Mouse (Mus musculus) heart, adult 2 months (tissue): Measurements from ENCODE around the gene Rtn1. TPM values are rescaled to one million over a fixed set of nuclear protein-coding genes. Genes with fewer than 3 reads are reported as not detected.

Source experiments
- DNase-seq, 2 experiments: peaks; one replicate each; pipeline ENCODE4 v3.0.0; 2021
- H3K27ac ChIP-seq: fragments of 200-600 bp; 2 replicates; pipeline ENCODE4 v1.8.1; 2022
- H3K27me3 ChIP-seq: fragments of 200-500 bp; 2 replicates; pipeline ENCODE4 v1.6.1; 2012; ENCODE audit warnings: mild to moderate bottlenecking, low read length, inconsistent platforms, mixed read lengths; ENCODE audit not compliant: control insufficient read depth, insufficient read depth
- H3K36me3 ChIP-seq: fragments of 200-500 bp; 2 replicates; pipeline ENCODE4 v1.6.1; 2012; ENCODE audit warnings: low read length, inconsistent platforms; ENCODE audit not compliant: control insufficient read depth, insufficient read depth
- H3K4me1 ChIP-seq: fragments of 200-500 bp; 2 replicates; pipeline ENCODE4 v1.6.1; 2011; ENCODE audit warnings: low read length; ENCODE audit not compliant: control insufficient read depth, insufficient read depth
- H3K4me3 ChIP-seq: fragments of 200-600 bp; 2 replicates; pipeline ENCODE4 v1.8.1; 2022
- H3K79me2 ChIP-seq: fragments of 200-500 bp; replicated peaks from 2 replicates; pipeline ENCODE4 v1.6.1; 2012; ENCODE audit warnings: mild to moderate bottlenecking, inconsistent platforms, low read length, moderate library complexity, mixed read lengths; ENCODE audit not compliant: control insufficient read depth, insufficient read depth
- H3K9ac ChIP-seq: fragments of 200-500 bp; 2 replicates; pipeline ENCODE4 v1.6.1; 2012; ENCODE audit warnings: low read depth, mild to moderate bottlenecking, control low read depth, inconsistent platforms, low read length, mixed read lengths
- CTCF ChIP-seq: fragments of 200-600 bp; IDR thresholded peaks from 2 replicates; pipeline ENCODE4 v1.8.1; 2022; ENCODE audit warnings: antibody characterized with exemption, mild to moderate bottlenecking, moderate library complexity
- EP300 ChIP-seq: fragments of 200-500 bp; IDR thresholded peaks from 2 replicates; pipeline ENCODE4 v1.6.1; 2011; ENCODE audit warnings: low read depth, low read length, control low read depth; ENCODE audit not compliant: insufficient read depth
- POLR2A ChIP-seq: fragments of 200-500 bp; IDR thresholded peaks from 2 replicates; pipeline ENCODE4 v1.6.1; 2011; ENCODE audit warnings: mild to moderate bottlenecking, low read depth, low read length, control low read depth; ENCODE audit not compliant: insufficient read depth
- WGBS: fragments of 180-500 bp; shearing (Covaris S2); methylation state at CpG from one replicate; pipeline ENCODE4 v1.1.7; 2018; 5-methylcytosine and 5-hydroxymethylcytosine counted together
- intact Hi-C: fragments of 180-260 bp; cut with DNase I; formaldehyde crosslinking; loops from one replicate; pipeline ENCODE4 v1.15.1; 2025
- polyA plus RNA-seq: library from polyadenylated mRNA; depleted of rRNA; stranded (reverse); fragments of >200 nt; gene quantifications from 2 replicates; pipeline ENCODE4 v1.2.3, GENCODE M21; 2012
- total RNA-seq, 2 experiments: library from RNA; stranded (reverse); gene quantifications; 2 replicates each; pipeline ENCODE4 v1.2.3; 2021

Rtn1 gene
- total and polyA plus RNA-seq, 3 experiments, result 2.9 to 3.8 (median 3.5) TPM

DNA sequence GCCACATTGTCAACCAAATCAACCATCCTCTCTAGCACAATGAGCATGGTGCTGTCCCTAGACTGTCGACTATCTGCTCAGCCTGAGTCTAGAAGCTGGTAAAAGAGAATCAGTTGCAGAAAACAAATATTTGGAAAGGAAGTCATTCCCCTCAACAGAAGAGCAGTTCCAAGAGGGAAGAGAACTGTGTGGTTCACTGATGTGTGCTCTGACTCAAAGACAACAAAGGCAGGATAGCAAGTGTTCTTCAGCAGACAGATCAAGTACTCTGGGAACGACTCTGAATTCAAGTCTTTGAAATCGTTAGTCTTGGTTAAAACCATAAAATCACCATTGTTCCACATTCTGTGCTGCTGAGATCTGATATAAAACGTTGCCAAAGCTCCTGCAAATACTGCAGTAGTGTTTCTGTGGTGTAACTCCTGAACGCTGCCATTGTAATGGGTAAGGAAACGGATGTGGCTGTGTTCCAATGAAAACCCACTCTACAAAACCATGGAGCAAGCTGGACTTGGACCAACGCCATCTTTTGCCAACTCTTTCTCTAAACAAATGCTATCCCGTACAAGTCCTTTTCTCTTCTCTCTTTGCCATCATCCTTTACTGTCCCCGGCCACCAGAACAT is 24.5 kb upstream of the Rtn1 start:
- WGBS, result 36% methylated on average over 9 of the region's 9 CpGs
- Histone ChIP-seq H3K27ac (no peak overlapping the region), H3K4me3 (no peak overlapping the region), H3K9ac (no peak overlapping the region), H3K27me3 (no peaks in the 10 kb centered on the region), H3K79me2 (no peaks in the 10 kb centered on the region), H3K4me1 (peaks cover 2% of the 10 kb centered on the region), H3K36me3 (no peaks in the 10 kb centered on the region)
- TF ChIP-seq EP300 (no peak), POLR2A (no peak), CTCF (no peak)
- intact Hi-C loops, result no loop called here
- no peak for DNase-seq

DNA sequence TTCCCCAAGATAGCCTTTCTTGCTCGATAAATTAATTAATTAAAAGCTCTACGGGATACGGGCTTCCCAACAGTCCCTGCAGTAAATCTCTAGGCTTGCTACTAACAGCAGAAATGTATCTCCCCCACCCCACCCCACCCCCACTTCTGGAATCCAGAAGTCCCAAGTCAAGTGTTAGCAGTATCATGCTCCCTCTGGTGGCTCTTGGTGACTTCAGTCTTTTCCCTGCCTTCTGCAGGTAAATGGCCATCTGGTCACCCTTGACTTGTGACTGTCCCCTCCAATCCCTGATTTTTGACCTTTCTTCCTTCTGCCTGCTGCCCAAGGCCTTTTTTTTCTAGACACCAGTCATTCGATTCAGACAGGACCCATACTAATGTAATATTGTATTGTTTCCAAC is 23.4 kb upstream of the Rtn1 start:
- 79% methylated on average over 4 of the region's 4 CpGs for WGBS
- intact Hi-C loops, result no loop called here
- no peaks in the 10 kb centered on the region for H3K36me3 ChIP-seq

DNA sequence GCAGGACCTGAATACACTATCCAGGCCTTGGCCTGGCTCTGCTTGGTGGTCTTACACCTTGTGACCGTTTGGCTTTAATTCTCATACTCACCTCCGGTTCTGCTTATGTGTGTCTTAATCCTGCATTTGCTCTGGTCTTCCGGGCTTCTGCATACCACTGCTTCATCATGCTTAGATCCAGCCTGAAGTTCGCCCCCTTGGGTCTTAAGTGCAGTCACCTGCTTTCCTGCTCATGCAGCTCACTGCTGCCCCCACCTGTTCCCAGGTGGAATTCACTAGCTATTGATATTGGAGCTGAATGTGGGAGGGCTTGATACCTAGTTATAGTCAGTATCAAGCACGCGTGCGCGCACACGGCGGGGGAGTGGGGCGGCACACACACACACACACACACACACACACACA is 18.9 kb upstream of the Rtn1 start:
- intact Hi-C loops, result loop anchor here (2.0 kb wide), 1 partner anchor 323 kb away; no protein-coding TSS in a partner anchor
- Histone ChIP-seq H3K79me2 (no peaks in the 10 kb centered on the region), H3K36me3 (no peaks in the 10 kb centered on the region), H3K27me3 (no peaks in the 10 kb centered on the region), H3K4me1 (peaks cover under 1% of the 10 kb centered on the region; the same call in 1 of the 2 replicates), H3K4me3 (no peak overlapping the region), H3K27ac (no peak overlapping the region), H3K9ac (no peak overlapping the region)
- 14% methylated on average over 11 of the region's 11 CpGs for WGBS
- DNase-seq, result peak; percentile 53 to 74
- TF ChIP-seq CTCF (peak; percentile 81), POLR2A (no peak)

More for the DNA sequence above, 23.4 kb upstream of the Rtn1 start:
- TF ChIP-seq CTCF (peak; percentile 24; the same call in 1 of the 2 replicates), EP300 (no peak), POLR2A (no peak)
- Histone ChIP-seq H3K79me2 (no peaks in the 10 kb centered on the region), H3K4me1 (peaks cover 2% of the 10 kb centered on the region), H3K4me3 (no peak overlapping the region), H3K27ac (no peak overlapping the region), H3K27me3 (no peaks in the 10 kb centered on the region), H3K9ac (no peak overlapping the region)
- DNase-seq, result no peak

DNA sequence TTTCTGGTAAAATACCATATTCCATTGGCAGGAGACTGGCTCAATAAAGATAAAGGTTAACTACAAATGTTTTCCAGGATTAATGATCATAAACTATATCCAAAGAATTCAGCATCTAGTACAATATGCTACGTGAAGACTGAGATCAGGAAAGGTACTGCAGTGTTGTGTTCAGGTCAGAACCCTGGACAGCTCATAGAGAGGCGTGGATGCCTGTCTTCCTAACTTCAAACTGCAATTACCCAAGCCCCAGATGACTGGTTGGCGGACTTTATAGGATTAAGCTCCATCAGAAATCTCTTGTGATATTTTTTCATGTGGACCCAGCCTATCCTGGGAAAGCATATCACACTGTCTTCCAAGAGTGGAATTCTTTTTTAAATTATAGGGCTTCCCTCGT is 13.8 kb upstream of the Rtn1 start:
- no peak overlapping the region for H3K27ac ChIP-seq
- no peaks in the 10 kb centered on the region for H3K79me2 ChIP-seq
- intact Hi-C loops, result no loop called here
- H3K4me1 ChIP-seq, result no peaks in the 10 kb centered on the region
- H3K9ac ChIP-seq, result no peak overlapping the region
- H3K4me3 ChIP-seq, result no peak overlapping the region
- no peaks in the 10 kb centered on the region for H3K36me3 ChIP-seq
- H3K27me3 ChIP-seq, result no peaks in the 10 kb centered on the region
- no peak for DNase-seq
- WGBS, result 42% methylated on average over 4 of the region's 4 CpGs
- TF ChIP-seq EP300 (no peak), CTCF (no peak), POLR2A (no peak)

DNA sequence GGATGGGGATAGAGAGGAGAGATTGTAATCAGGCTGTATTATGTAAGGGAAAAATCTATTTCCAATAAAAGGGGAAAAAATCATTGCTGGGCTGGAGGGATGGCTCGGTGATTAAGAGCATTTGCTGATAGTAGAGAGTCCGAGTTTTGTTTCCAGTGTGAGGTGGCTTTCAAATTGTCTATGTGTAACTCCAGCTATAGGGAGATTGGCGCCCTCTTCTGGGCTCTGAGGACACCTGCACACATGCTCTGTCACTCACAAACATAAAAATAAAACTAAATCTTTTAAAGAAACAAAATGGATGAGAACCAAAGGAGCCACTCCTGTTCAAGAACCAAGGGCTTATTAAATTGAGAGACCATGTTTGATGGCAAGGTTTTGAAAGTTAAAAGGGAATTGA is 8.9 kb upstream of the Rtn1 start:
- Histone ChIP-seq H3K79me2 (no peaks in the 10 kb centered on the region), H3K4me1 (no peaks in the 10 kb centered on the region), H3K27ac (no peak overlapping the region), H3K27me3 (no peaks in the 10 kb centered on the region), H3K9ac (no peak overlapping the region), H3K36me3 (no peaks in the 10 kb centered on the region), H3K4me3 (no peak overlapping the region)
- WGBS, result 28% methylated on average over 3 of the region's 3 CpGs
- TF ChIP-seq CTCF, result peak; percentile 66
- TF ChIP-seq POLR2A, result no peak
- intact Hi-C loops, result no loop called here
- DNase-seq, result no peak

DNA sequence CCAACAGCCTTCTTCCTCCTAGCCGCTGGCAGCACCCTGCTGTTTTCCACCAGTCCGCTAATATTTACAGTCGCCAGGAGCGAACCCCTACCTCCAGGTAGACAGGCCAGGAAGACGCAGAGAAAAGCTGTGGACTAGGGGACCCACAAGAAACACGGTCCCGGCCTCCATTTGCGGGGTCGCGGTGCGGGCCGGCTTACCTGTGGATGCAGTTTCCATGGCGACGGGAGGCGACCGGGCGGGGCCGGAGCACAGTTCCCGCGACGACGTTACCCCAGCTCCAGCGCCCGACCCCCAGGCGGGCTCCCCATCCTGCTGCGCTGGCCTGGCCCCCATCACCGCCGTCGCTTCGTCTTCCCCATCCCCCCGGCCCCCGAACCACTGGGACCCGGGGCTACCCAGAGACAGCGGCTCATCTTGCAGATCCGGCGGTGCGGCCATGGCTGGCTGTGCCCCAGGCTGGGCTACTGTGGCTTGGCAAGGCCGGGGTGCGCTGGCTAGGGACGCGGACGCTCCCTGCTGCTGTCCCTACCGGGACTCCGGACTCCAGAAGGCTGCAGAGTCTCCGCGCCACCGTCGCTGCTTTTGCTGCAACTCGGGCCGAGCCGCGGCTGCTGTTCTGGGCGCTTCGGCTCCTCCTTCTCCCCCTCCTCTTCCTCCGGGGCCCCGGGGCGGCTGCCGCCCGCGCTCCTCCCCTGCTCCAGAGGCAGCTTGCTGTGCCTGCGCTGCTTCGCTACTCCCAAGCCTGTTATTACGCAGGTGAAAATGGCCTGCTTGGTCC is 553 bp downstream of the Rtn1 start:
- intact Hi-C loops, result no loop called here
- H3K27me3 ChIP-seq, result peaks cover 6% of the 10 kb centered on the region
- H3K4me3 ChIP-seq, result peak overlapping the region; percentile 54
- 1% methylated on average over 63 of the region's 63 CpGs for WGBS
- peak overlapping the region; percentile 65 for H3K9ac ChIP-seq
- TF ChIP-seq EP300 (no peak), CTCF (no peak), POLR2A (no peak)
- peak; percentile 58 to 73 for DNase-seq
- H3K4me1 ChIP-seq, result peaks cover 1% of the 10 kb centered on the region; the same call in 1 of the 2 replicates
- no peaks in the 10 kb centered on the region for H3K36me3 ChIP-seq
- no peaks in the 10 kb centered on the region for H3K79me2 ChIP-seq
- no peak overlapping the region for H3K27ac ChIP-seq
